Mouse (Mus musculus) layer of hippocampus, adult 8-10 months (tissue): ENCODE results near the gene Phldb1. TPM values are rescaled to one million over a fixed set of nuclear protein-coding genes. Genes with fewer than 3 reads are reported as not detected.
A peak's percentile ranks its signal among the peaks of the same experiment; 100 is the strongest.

Experiments
- DNase-seq, 2 experiments: peaks; one replicate each; pipeline ENCODE4 v3.0.0; 2022; ENCODE audit warnings: low spot score in 2 of 2
- total RNA-seq, 4 experiments: library from RNA; stranded (reverse); gene quantifications; 2 replicates each; pipeline ENCODE4 v1.2.4; 2022

Gene Phldb1
- total RNA-seq, 4 experiments from 2014 or later: 84.1 to 114 (median 102) TPM

GRCm38 (mm10) chr9:44726431-44727146, 8.4 kb downstream of the Phldb1 start:
- DNase-seq: no peak

GRCm38 (mm10) chr9:44724665-44725064, 10.3 kb downstream of the Phldb1 start:
- no peak for DNase-seq

DNA sequence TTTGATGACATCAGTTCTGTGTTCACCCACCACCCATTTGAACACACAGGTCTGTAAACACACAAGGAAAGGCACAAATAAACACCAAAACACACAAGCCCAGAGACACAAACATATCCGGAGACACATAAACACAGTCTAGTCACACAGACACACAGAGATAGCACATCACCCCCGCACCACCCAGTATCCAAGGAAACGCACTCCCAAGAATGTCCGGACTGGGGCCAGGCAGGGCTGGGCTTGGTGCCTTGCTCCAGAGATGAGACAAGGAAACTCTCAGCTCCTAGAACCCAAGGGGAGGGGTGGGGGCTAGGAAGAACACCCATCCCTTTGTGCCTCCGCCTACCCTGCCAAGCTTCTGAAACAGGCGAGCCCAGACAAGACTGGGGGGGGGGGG, 10.8 kb downstream of the Phldb1 start:
- DNase-seq: peak in 1 of 2 experiments; percentile 47

- no peak for DNase-seq
Measured at GRCm38 (mm10) chr9:44723521-44724041, 11.4 kb downstream of the Phldb1 start.

- DNase-seq: no peak
Measured at GRCm38 (mm10) chr9:44723008-44723407, 12.0 kb downstream of the Phldb1 start.

- DNase-seq: no peak
Measured at GRCm38 (mm10) chr9:44722575-44722974, 12.4 kb downstream of the Phldb1 start.

DNA sequence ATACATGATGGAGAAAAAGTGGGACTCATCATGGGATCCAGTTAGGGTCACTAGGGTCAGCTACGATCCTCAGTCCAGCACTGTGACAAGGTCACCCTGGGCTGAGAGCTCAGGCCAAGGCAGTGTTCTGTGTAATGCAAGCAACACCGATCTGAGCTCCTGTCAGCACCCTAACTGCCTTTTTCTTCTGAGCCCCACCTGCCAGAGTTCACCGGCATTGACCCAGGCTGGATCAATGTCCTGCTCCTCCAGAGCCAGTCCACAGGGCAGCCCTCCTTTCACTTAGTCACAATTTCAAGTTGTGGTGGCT, 13.2 kb downstream of the Phldb1 start:
- DNase-seq: no peak

DNA sequence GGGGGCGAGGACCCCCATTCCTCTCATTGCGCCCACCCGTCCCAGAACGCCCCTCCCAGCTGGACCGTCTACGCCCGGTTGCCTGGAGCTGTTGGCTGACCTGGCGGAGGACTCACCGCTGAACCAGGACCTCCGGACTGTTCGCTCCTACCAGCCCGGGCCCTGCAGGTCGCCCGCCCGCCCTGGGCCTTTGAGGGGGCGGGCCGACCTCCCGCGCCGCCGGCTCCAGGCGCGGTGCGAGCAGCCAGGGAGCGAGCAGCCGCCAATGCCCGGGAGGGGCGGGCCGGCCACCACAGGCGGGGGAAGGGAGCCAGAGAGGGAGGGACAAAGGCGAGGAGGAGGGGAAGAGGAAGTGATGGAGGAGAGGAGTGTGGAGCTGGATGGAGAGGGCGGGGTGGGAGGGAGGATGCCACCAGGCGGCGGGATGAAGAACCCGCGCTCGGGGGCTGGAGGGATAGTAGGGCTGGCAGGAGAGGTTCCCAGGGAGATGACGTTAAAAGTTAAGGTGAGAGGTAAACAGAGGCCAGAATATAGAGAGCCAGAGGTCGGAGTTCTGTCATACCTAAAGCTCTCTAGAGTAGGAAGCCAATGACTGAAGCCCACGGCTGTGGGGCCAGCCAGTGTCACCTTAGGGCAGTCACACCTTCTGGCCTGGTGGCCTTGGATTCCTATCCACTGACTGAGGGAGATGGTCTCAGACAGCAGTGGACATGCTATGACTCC, 13.7 kb downstream of the Phldb1 start:
- DNase-seq: peak; percentile 80 to 87

DNA sequence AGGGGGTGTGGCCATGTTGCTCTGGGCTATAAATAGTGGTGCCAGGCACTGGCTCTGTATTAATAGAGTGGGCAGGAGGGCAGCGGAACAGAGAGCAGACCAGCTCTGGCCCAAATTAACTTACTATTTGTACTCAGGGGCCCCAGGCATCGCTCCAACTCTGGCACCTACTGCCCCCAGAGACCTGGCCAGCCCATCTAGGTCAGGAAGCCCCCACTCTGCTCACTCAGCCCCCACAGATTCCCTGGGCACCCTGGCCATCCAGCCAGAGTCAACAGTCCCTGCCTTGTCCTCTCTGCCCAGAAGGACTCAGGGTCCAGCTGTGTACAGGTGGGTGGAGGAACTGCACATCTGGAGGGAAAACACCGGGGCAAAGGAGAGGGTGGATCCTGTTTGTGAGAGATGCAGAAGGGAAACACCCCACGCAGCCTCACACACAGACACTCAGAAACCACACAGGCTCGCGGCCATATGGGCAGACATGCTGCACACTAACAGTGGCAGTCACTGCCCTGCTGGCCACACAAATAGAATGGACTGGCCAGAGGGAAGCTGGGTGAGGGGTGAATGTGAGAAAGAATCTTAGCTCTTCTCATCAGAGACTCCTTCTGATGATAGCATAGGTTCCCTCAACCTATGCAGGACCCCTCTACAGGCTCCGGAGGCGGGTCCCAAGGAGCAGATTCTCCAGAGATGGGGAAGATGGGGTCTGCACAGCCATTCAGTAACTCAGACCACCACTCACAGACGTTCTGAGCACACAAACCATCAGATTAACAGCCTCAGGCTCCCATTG, 14.4 kb downstream of the Phldb1 start:
- peak in 1 of 2 experiments; percentile 38 for DNase-seq

GRCm38 (mm10) chr9:44719632-44720357, 15.2 kb downstream of the Phldb1 start:
- DNase-seq: no peak

DNA sequence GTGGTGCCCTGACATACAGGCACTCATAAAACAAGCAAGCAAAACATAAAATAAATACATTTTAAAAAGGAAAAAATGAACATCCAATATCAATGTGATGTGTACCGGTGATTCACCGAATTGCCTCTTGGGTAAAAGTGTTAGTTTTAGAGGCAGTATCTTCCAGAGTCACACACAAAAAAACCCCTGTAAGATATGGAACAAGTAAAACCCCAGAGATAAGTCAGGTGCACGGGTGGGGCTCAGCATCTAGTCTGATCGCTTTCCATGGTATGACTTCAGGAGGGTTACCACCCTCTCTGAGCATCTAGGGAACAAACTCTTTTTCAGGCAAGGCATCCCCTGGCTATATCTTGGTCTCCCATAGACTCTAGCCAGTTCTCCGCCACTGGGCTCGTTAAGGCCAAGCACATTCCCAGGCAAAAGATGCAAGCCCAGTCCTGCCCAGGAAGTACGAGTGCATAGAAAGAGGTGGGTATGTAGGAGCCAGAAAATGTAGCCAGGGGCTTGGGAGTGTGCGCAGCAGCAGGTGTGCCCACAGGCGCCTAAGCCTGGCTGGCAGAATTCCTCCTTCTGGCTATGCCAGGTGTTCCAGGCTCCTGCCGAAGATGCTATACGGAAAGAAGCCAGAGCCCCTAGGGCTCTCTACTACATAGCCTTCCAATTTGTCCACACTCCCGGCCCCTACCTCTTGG, 15.9 kb downstream of the Phldb1 start:
- DNase-seq: no peak

DNA sequence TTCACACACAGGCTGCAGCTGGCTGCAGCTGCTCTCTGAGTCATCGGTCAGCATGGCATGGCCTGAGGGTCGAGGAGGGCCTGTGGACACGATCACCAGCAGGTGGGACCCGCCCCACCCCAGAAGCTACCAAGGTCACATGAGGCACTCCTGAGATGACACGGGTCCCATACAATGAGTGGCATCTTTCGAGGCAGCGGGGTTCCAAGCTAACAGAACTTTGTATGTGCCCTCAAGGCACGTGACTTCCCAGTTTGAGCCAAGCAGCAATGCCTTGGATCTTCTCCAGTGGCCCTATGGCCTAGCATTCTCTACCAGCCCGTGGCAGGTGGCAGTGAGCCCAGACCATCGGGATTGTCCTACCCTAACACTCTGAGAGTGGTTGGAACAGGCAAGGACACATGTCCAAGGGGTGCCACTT, 17.2 kb downstream of the Phldb1 start:
- peak; percentile 62 to 82 for DNase-seq

DNA sequence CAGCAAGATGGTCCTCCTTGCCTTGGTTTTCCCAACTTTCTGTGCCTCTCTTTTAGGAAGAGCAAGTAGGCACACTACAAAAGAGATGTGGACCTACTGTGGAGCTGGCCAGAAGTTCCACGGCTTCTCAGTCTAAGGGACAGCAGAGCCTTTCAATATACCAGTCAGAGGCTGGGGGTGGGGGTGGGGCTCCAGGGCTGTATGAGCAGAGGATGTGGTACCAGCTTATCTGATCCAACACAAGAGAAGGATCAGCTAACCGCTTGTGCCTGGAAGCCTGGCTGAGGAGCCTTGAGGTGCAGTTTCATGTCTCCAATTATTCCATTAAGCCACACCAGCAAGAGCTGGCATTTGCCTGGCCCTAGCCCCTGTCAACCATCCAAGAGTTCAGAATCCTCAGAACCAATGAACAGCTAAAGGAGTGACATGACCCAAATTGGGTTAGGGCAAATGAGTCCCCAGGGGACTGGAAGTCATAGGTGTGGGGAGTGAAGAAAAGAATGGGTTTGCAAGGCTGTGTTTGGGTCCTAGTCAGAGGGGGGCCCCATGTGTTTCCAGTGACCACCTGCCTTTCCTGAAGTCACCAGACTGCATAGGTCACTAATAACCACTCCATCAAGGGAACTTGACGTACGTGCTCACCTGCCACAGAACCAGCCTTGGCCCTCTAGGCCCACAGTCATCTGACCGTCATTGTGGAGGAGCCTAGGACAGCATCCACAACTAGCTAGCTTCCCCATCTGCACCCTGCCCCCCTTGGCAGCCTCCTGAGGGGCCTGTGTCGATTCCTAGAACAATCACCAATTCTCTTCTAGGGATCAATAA, 17.8 kb downstream of the Phldb1 start:
- DNase-seq: no peak

- DNase-seq: no peak
Measured at GRCm38 (mm10) chr9:44715705-44716362, 19.2 kb downstream of the Phldb1 start.

DNA sequence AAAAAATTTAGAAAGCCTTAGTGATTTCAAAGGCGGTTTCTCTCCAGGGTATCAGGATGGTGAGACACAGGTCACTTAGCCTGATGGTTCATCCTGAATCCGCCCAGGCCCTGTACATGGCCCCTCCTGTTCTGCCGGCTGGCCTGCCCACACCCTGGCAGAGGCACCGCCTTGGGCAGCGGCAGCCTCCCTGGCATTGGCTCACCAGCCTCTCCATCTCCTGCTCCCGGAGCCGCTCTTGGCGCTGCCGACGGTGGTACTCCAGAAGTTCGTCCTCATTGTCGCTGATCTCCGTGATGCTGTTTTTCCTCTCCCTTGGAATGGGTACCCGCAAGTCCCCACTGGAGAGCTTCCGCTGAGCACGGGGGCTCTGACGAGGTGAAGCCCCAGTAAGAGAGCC, 19.9 kb downstream of the Phldb1 start:
- DNase-seq: no peak

- DNase-seq: no peak
Measured at GRCm38 (mm10) chr9:44713574-44713973, 21.4 kb downstream of the Phldb1 start.

DNA sequence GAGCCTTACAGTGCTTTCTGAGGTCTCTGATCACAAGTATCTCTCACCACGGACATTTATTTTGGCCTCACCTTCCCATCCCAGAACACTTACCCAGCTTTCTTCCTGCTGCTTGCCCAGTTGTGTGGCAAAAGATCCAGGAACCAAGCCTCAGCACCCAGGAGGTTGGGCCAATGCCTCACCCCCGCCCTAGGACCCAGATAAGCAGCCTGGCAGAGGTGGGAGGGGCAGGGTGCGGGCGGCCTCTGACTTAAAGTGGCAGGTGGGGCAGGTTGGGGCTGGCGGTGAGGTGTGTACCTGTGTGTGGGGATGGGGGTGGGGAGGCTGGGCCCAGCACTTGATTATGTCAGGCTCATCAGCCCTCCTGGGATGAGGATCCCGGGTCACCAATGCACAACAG, 21.9 kb downstream of the Phldb1 start:
- DNase-seq: no peak

DNA sequence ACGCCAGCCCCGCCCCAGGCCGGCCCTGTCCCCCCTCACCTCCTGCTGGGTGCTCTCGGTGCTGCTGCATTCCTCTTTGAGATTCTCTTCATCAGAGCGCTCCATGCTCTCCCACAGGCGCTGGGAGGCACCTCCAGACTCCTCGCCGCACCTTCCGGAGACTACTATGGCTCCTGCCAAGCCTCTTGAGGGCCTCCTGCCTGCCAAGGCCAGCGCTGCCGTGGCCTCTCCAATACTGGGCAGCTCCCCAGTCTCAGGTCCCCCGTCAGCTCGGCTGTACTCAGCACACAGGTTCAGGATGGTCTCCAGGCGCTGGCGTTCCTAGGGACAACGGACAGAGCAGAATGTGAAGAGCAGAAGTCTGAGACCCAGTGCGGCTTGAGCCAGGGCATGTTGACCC, 23.4 kb downstream of the Phldb1 start:
- DNase-seq: no peak

- DNase-seq: no peak
Measured at GRCm38 (mm10) chr9:44710213-44710612, 24.8 kb downstream of the Phldb1 start.
